Mouse (Mus musculus): ENCODE measurements at regions not wholly inside any gene's neighbourhood (a gene's known extent, or its start where the extent isn't known, plus 50 kb on each side); places are given as distances from the start of the nearest gene placed in this dataset.

DNA sequence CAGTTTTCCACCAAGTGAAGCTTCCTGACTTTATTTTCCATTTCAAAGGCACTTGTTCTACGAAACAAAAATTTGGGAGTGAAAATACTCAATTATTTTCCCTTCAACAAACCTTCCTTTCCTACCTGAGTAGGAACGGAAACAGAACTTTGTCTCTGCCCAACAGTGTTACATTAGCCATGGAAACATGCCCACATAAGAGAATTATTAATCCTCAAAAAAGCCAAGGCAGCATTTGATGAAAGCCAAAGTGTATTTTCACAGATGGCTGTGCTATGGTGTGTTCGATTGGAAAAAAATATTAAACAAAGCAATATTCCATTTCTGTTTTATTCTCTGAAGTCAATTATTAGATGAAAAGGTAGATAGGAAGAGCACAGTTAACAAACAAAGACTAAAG lies 404.8 kb upstream of the Adamts9 start:
- TF ChIP-seq POLR2A (IDR thresholded peaks at IDR 0.05; ENCODE audit: borderline replicate concordance, insufficient read depth, low read length) (no peak), CTCF (IDR thresholded peaks at IDR 0.05; ENCODE audit: borderline replicate concordance, insufficient read depth, low read depth, low read length) (no peak)

All from cerebellum, adult 2 months (tissue).